Mouse (Mus musculus): ENCODE measurements around the gene Gm13084.
"Not testable (repeated sequence)": the region's sequence is repeated elsewhere in the genome, so short reads cannot be mapped to it uniquely, and the experiment has no call there.

Gene Gm13084

GRCm38 (mm10) chr4:143815993-143816392 is at the start of gene Gm13084:
Gene Gm13084 (minus strand): TSS chr4:143816093.
- DNase-seq: no peak

- not testable (repeated sequence) for DNase-seq
Measured at GRCm38 (mm10) chr4:143846197-143846596, 30.3 kb upstream of the Gm13084 start, which contains the start of gene Gm13103. Gene Gm13103 (plus strand): TSS chr4:143846497.

GRCm38 (mm10) chr4:143789052-143789451 is 26.8 kb downstream of the Gm13084 start, which contains the start of gene Gm13023:
Gene Gm13023 (plus strand): TSS chr4:143789352.
- DNase-seq: not testable (repeated sequence)
